9 mouse cellular contexts compared by ENCODE assay signal in genomic region chr7:117739706-117740105, GRCm38 (mm10).
DNase-seq lines count a peak whose midpoint lies in the region; ATAC-seq lines count a peak whose summit lies in the region.
"Had no signal": no experiment of that assay in that cellular context is flagged by ENCODE, and none has a peak within 500 bp of the region (broad histone marks: within the 10 kb centered on the region; RNA-seq: fewer than 3 reads in every experiment).

No protein-coding gene starts in this region.

- no peak overlapping the region for H3K9ac ChIP-seq in embryonic facial prominence, embryonic 15.5 days
- H3K9ac ChIP-seq: embryonic facial prominence, embryonic 12.5 days had no signal

- H3K4me1 ChIP-seq in embryonic facial prominence, embryonic 15.5 days, result no peaks in the 10 kb centered on the region
- H3K4me1 ChIP-seq: embryonic facial prominence, embryonic 12.5 days had no signal

- no peaks in the 10 kb centered on the region for H3K9me3 ChIP-seq in embryonic facial prominence, embryonic 15.5 days (replicated peaks)
- H3K9me3 ChIP-seq: embryonic facial prominence, embryonic 12.5 days had no signal

- 34% methylated on average over 6 of the region's 6 CpGs for WGBS in embryonic facial prominence, embryonic 15.5 days

- H3K27me3 ChIP-seq in embryonic facial prominence, embryonic 15.5 days, result no peaks in the 10 kb centered on the region
- H3K27me3 ChIP-seq: embryonic facial prominence, embryonic 12.5 days had no signal

- no peak overlapping the region for H3K27ac ChIP-seq in embryonic facial prominence, embryonic 15.5 days (replicated peaks)
- H3K27ac ChIP-seq: embryonic facial prominence, embryonic 12.5 days had no signal

- H3K4me2 ChIP-seq in embryonic facial prominence, embryonic 15.5 days (replicated peaks), result no peak overlapping the region
- H3K4me2 ChIP-seq: embryonic facial prominence, embryonic 12.5 days had no signal

- ATAC-seq in embryonic facial prominence, embryonic 15.5 days (ENCODE audit: insufficient number of reproducible peaks, low FRiP score, low TSS enrichment, low read depth), result peak; percentile 75
- ATAC-seq in activated CD4-positive, CD25-positive, alpha-beta regulatory T cell, adult 4 months, result no peak

- intact Hi-C loops in left cerebral cortex, postnatal 25 days (cut with DNase I), result no loop called here

- no peak overlapping the region for H3K4me3 ChIP-seq in embryonic facial prominence, embryonic 15.5 days (replicated peaks)
- H3K4me3 ChIP-seq: embryonic facial prominence, embryonic 12.5 days had no signal

- H3K36me3 ChIP-seq in embryonic facial prominence, embryonic 15.5 days, result no peaks in the 10 kb centered on the region
- H3K36me3 ChIP-seq: embryonic facial prominence, embryonic 12.5 days had no signal

- DNase-seq in adrenal gland, postnatal 14 days, result peak; percentile 11
- no peak for DNase-seq in adrenal gland, adult 8-10 months
- DNase-seq in left cerebral cortex, postnatal 25 days (ENCODE audit: low spot score in 2 of 2), result peak; percentile 32 to 55
- no peak for DNase-seq in left cerebral cortex, adult 11 months (ENCODE audit: low spot score)
- peak; percentile 20 to 44 for DNase-seq in layer of hippocampus, postnatal 36 days
- no peak for DNase-seq in kidney, postnatal 36 days

Comparison
In these comparisons a context has a peak if more than half of its experiments do, and no peak if none do; other contexts are left out.
1. DNase-seq: peak in adrenal gland, postnatal 14 days (single experiment), left cerebral cortex, postnatal 25 days (2 of 2) and layer of hippocampus, postnatal 36 days (2 of 2); none in adrenal gland, adult 8-10 months (single experiment), left cerebral cortex, adult 11 months (single experiment) and kidney, postnatal 36 days (0 of 2).